In the genomic region with DNA sequence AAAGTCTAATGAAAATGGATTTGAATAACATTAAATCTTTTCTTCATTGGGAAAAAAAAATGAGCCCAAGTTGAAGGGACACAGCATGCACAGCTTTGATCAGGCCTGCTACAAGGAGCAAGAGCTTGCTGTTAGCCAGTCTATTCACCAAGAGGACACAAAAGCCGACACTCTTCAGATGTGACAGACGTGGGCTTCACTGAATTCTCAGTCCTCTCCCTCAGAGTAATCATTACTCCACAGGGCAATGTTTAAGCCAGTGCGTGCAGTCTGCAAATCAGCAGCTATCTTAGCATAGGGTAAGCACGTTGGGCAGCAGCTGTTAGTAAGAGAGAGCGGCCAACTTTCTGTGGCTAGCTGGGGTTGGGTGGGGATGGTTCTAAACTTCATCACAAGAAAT, we compare ENCODE assay signal across 15 mouse cellular contexts.
DNase-seq lines count a peak whose midpoint lies in the region; ATAC-seq and TF ChIP-seq lines count a peak whose summit lies in the region.
"Had no signal": no experiment of that assay in that cellular context is flagged by ENCODE, and none has a peak within 500 bp of the region (broad histone marks: within the 10 kb centered on the region; RNA-seq: fewer than 3 reads in every experiment).

No protein-coding gene starts in this region.

- DNase-seq in hindbrain, embryonic 10.5 days (ENCODE audit: low spot score), result no peak
- DNase-seq in forebrain, embryonic 11.5 days (ENCODE audit: low spot score), result no peak
- no peak for DNase-seq in forebrain, postnatal 0 days
- DNase-seq in spleen, adult 18-20 months, result no peak
- no peak for DNase-seq in embryo, embryonic 9.5 days (ENCODE audit: extremely low spot score)
- DNase-seq: adrenal gland, postnatal 25 days; kidney, postnatal 25 days; liver, embryonic 13.5 days; lung, embryonic 14.5 days had no signal

- no peaks in the 10 kb centered on the region for H3K36me3 ChIP-seq in hindbrain, embryonic 10.5 days
- no peaks in the 10 kb centered on the region for H3K36me3 ChIP-seq in hindbrain, embryonic 16.5 days (ENCODE audit: control insufficient read depth, insufficient read depth, low read length)
- H3K36me3 ChIP-seq in forebrain, embryonic 11.5 days (ENCODE audit: control insufficient read depth, insufficient read depth, low read length), result no peaks in the 10 kb centered on the region
- no peaks in the 10 kb centered on the region for H3K36me3 ChIP-seq in forebrain, postnatal 0 days (ENCODE audit: insufficient read depth)
- H3K36me3 ChIP-seq in midbrain, embryonic 16.5 days (ENCODE audit: control insufficient read depth, insufficient read depth, low read length), result no peaks in the 10 kb centered on the region
- H3K36me3 ChIP-seq: embryonic facial prominence, embryonic 12.5 days; heart, embryonic 13.5 days; hindbrain, embryonic 15.5 days; intestine, embryonic 15.5 days; liver, embryonic 13.5 days had no signal

- no peak overlapping the region for H3K4me3 ChIP-seq in hindbrain, embryonic 10.5 days
- H3K4me3 ChIP-seq in hindbrain, embryonic 16.5 days (ENCODE audit: low read length), result no peak overlapping the region
- H3K4me3 ChIP-seq in forebrain, embryonic 11.5 days (ENCODE audit: low read depth, low read length), result no peak overlapping the region
- no peak overlapping the region for H3K4me3 ChIP-seq in forebrain, postnatal 0 days (ENCODE audit: low read depth, low read length)
- H3K4me3 ChIP-seq in midbrain, embryonic 16.5 days (ENCODE audit: low read depth, low read length), result no peak overlapping the region
- H3K4me3 ChIP-seq: embryonic facial prominence, embryonic 12.5 days; heart, embryonic 13.5 days; hindbrain, embryonic 15.5 days; intestine, embryonic 15.5 days; liver, embryonic 13.5 days had no signal

- H3K4me2 ChIP-seq in hindbrain, embryonic 16.5 days (ENCODE audit: low read length), result no peak overlapping the region
- no peak overlapping the region for H3K4me2 ChIP-seq in forebrain, embryonic 11.5 days (ENCODE audit: low read depth, low read length, severe bottlenecking)
- no peak overlapping the region for H3K4me2 ChIP-seq in forebrain, postnatal 0 days (ENCODE audit: low read depth)
- H3K4me2 ChIP-seq in midbrain, embryonic 16.5 days (ENCODE audit: low read length), result no peak overlapping the region
- H3K4me2 ChIP-seq: embryonic facial prominence, embryonic 12.5 days; heart, embryonic 13.5 days; hindbrain, embryonic 15.5 days; intestine, embryonic 15.5 days; liver, embryonic 13.5 days; lung, embryonic 14.5 days had no signal

- H3K27me3 ChIP-seq in hindbrain, embryonic 10.5 days (ENCODE audit: insufficient read depth, poor library complexity, severe bottlenecking), result no peaks in the 10 kb centered on the region
- H3K27me3 ChIP-seq in hindbrain, embryonic 16.5 days (replicated peaks; ENCODE audit: control insufficient read depth, insufficient read depth, low read length), result no peaks in the 10 kb centered on the region
- H3K27me3 ChIP-seq in forebrain, embryonic 11.5 days (ENCODE audit: control insufficient read depth, insufficient read depth, low read length), result no peaks in the 10 kb centered on the region
- no peaks in the 10 kb centered on the region for H3K27me3 ChIP-seq in forebrain, postnatal 0 days (ENCODE audit: insufficient read depth, low read length)
- H3K27me3 ChIP-seq in midbrain, embryonic 16.5 days (ENCODE audit: control insufficient read depth, insufficient read depth, low read depth, low read length), result no peaks in the 10 kb centered on the region
- H3K27me3 ChIP-seq: embryonic facial prominence, embryonic 12.5 days; heart, embryonic 13.5 days; hindbrain, embryonic 15.5 days; intestine, embryonic 15.5 days; liver, embryonic 13.5 days had no signal

- no peak overlapping the region for H3K9ac ChIP-seq in hindbrain, embryonic 16.5 days (ENCODE audit: low read depth, low read length)
- H3K9ac ChIP-seq in forebrain, embryonic 11.5 days (ENCODE audit: low read length), result no peak overlapping the region
- no peak overlapping the region for H3K9ac ChIP-seq in forebrain, postnatal 0 days
- no peak overlapping the region for H3K9ac ChIP-seq in midbrain, embryonic 16.5 days (ENCODE audit: low read depth, low read length)
- H3K9ac ChIP-seq: embryonic facial prominence, embryonic 12.5 days; heart, embryonic 13.5 days; hindbrain, embryonic 15.5 days; intestine, embryonic 15.5 days; liver, embryonic 13.5 days; lung, embryonic 14.5 days had no signal

- no peaks in the 10 kb centered on the region for H3K9me3 ChIP-seq in hindbrain, embryonic 10.5 days
- no peaks in the 10 kb centered on the region for H3K9me3 ChIP-seq in hindbrain, embryonic 16.5 days (ENCODE audit: control insufficient read depth, low read length)
- H3K9me3 ChIP-seq in forebrain, embryonic 11.5 days (ENCODE audit: control insufficient read depth, low read length), result no peaks in the 10 kb centered on the region
- no peaks in the 10 kb centered on the region for H3K9me3 ChIP-seq in forebrain, postnatal 0 days (ENCODE audit: low read length)
- no peaks in the 10 kb centered on the region for H3K9me3 ChIP-seq in midbrain, embryonic 16.5 days (replicated peaks; ENCODE audit: control insufficient read depth, low read length, poor library complexity, severe bottlenecking)
- H3K9me3 ChIP-seq: embryonic facial prominence, embryonic 12.5 days; heart, embryonic 13.5 days; hindbrain, embryonic 15.5 days; intestine, embryonic 15.5 days; liver, embryonic 13.5 days had no signal

- no peak for TF ChIP-seq CTCF in forebrain, postnatal 0 days (IDR thresholded peaks at IDR 0.05; ENCODE audit: low read depth)

- 41% methylated on average over 5 of the region's 5 CpGs for WGBS in hindbrain, embryonic 10.5 days
- WGBS in hindbrain, embryonic 16.5 days, result 20% methylated on average over 5 of the region's 5 CpGs
- WGBS in forebrain, embryonic 11.5 days, result 46% methylated on average over 5 of the region's 5 CpGs
- 11% methylated on average over 5 of the region's 5 CpGs for WGBS in forebrain, postnatal 0 days
- 4% methylated on average over 5 of the region's 5 CpGs for whole genome bisulfite sequencing in midbrain, embryonic 16.5 days

- no peak for ATAC-seq in hindbrain, embryonic 16.5 days
- ATAC-seq in forebrain, embryonic 11.5 days (replicated peaks; ENCODE audit: low FRiP score), result peak; percentile 78
- ATAC-seq in forebrain, postnatal 0 days, result peak; percentile 70
- ATAC-seq in midbrain, embryonic 16.5 days, result peak; percentile 42; the same call in 1 of the 2 replicates
- ATAC-seq: intestine, embryonic 15.5 days had no signal

- H3K4me1 ChIP-seq in hindbrain, embryonic 10.5 days (replicated peaks), result peaks cover 7% of the 10 kb centered on the region
- H3K4me1 ChIP-seq in hindbrain, embryonic 16.5 days (ENCODE audit: control insufficient read depth, insufficient read depth, low read depth, low read length), result no peaks in the 10 kb centered on the region
- H3K4me1 ChIP-seq in forebrain, embryonic 11.5 days (replicated peaks; ENCODE audit: control insufficient read depth, insufficient read depth, low read length), result peaks cover 2% of the 10 kb centered on the region; the same call in 1 of the 2 replicates
- H3K4me1 ChIP-seq in forebrain, postnatal 0 days (ENCODE audit: insufficient read depth), result no peaks in the 10 kb centered on the region
- peaks cover 6% of the 10 kb centered on the region; the same call in 1 of the 2 replicates for H3K4me1 ChIP-seq in midbrain, embryonic 16.5 days (ENCODE audit: control insufficient read depth, insufficient read depth, low read length)
- H3K4me1 ChIP-seq: embryonic facial prominence, embryonic 12.5 days; heart, embryonic 13.5 days; intestine, embryonic 15.5 days; liver, embryonic 13.5 days had no signal

- 0 out of 2 replicates have a peak overlapping the region, but pooled peaks have one; percentile 3 for H3K27ac ChIP-seq in hindbrain, embryonic 10.5 days
- H3K27ac ChIP-seq in hindbrain, embryonic 16.5 days (ENCODE audit: low read depth, low read length), result no peak overlapping the region
- H3K27ac ChIP-seq in forebrain, embryonic 11.5 days (ENCODE audit: low read depth, low read length), result peak overlapping the region; percentile 34; the same call in 1 of the 2 replicates
- no peak overlapping the region for H3K27ac ChIP-seq in forebrain, postnatal 0 days (ENCODE audit: low read depth, low read length)
- H3K27ac ChIP-seq in midbrain, embryonic 16.5 days (ENCODE audit: low read length), result peak overlapping the region; percentile 72
- H3K27ac ChIP-seq: embryonic facial prominence, embryonic 12.5 days; heart, embryonic 13.5 days; hindbrain, embryonic 15.5 days; intestine, embryonic 15.5 days; liver, embryonic 13.5 days had no signal

Comparison
In these comparisons a context has a peak if more than half of its experiments do, and no peak if none do; other contexts are left out.
1. H3K27ac ChIP-seq: peak in hindbrain, embryonic 10.5 days (single experiment), forebrain, embryonic 11.5 days (single experiment) and midbrain, embryonic 16.5 days (single experiment); none in hindbrain, embryonic 16.5 days (single experiment) and forebrain, postnatal 0 days (single experiment).